Mouse (Mus musculus) embryo, embryonic 11.5 days (tissue): Measurements from ENCODE around the gene Rora.
A peak's percentile ranks its signal among the peaks of the same experiment; 100 is the strongest.
"Not testable (repeated sequence)": the region's sequence is repeated elsewhere in the genome, so short reads cannot be mapped to it uniquely, and the experiment has no call there.

Experiments used
- DNase-seq: peaks from one replicate; pipeline ENCODE4 v3.0.0-alpha.2; 2012; ENCODE audit warnings: low read depth, low spot score

Gene Rora

DNA sequence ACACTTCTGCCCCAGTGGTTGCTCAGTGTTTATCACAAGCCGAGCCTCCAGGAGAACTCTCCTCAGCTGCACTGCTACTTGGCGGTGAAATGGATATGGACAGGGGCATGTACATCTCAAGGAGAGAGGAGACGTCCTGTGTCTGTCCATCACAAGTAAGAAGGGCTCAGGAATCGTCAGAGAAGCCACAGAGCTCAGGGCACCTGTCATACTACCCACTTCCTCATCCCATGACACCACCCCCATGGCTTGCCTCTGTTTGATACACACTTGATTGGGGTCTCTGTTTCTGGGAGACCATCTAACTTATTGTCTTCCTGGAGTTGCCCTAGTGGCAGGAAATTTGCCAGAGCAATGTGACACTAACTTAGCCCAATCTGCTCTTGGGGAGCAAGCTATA, 433.3 kb downstream of the Rora start:
- DNase-seq, result no peak

DNA sequence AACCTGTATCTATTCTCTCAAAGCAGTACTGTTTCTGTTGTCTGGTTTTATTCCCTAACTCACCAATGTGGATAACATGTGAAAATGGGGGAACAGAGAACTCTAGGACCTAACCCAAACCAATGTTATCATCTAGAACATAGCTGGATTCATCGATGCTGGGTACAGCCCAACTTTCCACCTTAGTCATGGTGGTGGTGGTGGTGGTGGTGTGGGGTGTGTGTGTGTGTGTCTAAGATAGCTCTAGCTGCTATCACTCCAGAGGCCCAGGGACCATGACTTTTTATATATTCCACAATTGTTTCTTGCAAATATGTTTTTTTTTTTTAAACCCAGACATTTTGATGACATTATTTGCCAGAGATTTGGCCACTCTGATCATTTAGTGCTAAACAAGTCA, 433.7 kb downstream of the Rora start:
- DNase-seq, result no peak

DNA sequence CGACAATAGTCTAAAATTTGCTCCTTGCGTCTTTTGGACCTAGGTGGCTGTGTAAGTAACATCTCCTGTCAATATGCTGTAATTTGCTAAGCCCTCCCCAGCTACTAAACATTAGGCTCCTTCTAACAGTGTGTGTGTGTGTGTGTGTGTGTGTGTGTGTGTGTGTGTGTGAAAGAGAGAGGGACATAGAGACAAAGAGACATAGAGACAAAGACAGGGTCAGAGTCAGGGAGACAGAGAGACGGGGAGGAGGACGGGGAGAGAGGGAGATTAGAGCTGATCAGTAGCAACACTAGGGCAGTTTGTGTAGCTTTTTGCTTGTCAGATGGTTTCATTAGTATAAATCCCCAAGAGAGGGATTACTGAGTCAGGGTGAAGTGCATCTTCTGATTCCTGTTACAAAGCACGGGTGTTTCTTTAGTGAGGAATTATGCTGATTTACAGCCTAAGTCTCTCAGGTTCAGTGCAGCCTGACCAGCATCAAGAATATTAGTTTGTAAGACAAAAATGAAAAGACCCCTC, 437.2 kb downstream of the Rora start:
- no peak for DNase-seq

DNA sequence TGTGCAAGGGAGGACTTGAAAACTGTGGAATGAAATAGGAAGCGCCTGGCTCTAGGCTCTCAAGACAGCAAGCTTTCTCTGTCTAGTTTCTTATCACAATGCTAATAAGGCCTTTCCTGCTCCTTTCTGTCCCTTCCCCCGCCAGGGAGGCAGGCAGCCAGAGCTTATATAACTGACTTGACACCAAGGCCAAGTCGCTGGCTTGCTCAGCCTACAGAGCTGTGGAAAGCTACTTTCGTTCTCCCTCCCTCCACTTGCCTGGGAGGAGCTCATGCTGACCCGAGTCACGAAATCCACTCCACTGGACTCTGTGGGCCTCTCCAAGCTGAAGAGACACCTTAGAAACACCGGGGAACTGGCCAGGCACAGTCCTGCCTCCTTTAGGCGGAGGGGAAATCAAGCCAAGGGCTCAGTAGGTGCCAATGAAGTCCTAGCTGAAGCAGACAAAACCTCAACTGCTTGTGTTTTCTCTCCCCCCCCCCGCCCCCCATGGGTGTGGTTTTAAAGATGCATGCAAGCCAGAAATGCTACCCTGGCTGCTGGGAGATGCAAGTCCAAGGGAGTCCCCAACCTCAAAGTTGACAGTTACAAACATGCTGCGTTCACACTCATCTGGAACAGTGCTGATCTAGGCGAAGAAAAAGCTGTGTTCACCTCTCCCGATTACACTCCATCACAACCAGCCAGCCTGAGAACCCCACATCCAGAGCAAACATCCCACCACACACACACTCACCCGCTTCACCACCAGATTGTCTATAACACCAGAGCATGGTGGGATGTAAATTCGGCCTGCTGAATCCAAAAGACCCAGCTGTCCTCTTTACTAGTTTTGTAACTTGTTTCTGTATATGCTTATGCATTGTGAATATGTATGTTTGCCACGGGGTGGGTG, 438.8 kb downstream of the Rora start:
- DNase-seq, result no peak

DNA sequence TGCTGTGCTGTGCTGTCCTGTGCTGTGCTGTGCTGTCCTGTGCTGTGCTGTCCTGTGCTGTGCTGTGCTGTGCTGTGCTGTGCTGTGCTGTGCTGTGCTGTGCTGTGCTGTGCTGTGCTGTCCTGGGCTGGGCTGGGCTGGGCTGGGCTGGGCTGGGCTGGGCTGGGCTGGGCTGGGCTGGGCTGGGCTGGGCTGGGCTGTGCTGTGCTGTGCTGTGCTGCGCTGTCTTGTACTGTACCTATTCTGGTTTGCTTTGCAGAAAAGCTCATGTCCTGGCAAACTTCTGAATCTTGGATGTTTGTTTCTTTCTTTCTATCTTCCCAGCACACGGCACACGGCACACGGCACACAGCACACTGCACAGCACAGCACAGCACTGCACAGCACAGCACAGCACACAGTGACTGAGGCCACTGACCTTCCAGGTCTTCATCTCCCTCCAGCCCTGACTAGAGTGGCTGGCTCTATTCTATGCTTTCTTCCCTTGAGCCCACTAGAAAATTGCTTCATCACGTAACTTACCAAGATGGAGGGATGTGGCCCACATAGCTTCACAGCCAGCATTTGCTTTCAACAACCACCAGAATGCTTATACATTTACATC, 446.7 kb downstream of the Rora start:
- not testable (repeated sequence) for DNase-seq

DNA sequence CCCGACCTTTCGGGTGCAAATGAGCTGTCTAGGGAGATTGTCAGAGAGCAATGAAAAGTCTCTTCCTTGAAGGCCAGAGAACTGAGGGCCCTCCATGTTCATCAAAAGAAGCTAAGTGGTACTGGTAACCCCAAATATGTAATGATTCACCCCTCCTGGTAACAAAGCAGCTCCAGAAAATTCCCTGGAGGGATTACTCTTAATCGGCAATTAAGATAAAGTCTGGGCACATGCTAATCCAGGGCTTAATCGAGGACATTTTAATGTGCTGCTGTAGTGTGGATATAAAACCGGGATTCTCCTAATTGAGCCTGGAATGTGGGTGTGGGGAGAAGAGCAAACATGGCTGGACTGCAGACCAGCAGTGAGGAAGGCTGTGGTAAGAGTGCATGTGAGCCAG, 450.7 kb downstream of the Rora start:
- no peak for DNase-seq

DNA sequence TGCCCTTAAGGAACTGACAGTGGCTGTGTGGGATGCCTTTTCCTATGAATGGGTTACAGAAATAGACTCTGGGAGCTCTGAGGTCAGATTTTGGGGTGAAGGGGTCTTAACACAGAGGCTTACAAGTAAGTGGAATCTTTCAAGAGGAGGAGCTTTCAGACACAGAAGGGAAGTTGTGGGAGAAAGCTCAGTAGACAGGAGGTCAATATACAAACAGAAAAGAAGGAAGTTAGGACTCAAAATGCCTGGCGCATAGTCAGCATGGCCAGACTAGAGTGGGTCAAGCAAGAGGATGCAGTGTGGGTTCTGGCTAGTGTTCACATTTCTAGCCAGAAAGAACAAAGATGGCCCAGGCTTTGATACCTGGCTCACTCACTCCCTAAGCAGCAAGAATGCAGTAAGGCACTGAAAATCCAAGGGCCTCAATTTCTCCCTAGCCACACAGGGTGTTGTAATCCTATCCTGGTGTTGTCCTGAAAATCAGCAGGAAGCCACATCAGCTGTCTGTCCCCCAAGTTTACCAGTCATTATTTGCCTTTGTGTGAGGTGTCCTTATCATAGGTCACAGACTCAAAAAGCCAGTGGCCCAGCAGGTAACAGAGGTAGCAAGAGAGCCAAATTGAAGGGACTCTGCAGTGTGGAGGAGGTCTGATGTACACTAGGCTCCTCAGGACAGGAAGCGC, 456.2 kb downstream of the Rora start:
- no peak for DNase-seq

DNA sequence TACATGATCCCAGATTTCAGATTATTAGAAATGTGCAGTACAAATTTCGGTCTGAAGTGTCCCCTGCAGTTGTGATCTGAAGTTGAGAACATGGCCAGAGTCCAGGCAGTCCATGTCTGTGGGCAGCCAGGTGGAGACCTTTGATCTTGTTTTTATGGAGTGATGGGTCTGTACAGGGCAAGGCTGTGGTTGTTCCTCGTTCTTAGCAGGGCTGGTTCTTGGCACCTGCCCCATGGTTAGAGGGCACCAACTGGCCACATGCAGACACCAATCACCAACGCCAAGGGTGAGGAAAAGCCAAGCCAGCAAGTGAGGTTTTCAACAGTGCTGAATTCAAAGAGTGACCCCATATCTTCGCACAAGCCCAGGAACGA, 456.7 kb downstream of the Rora start:
- no peak for DNase-seq

DNA sequence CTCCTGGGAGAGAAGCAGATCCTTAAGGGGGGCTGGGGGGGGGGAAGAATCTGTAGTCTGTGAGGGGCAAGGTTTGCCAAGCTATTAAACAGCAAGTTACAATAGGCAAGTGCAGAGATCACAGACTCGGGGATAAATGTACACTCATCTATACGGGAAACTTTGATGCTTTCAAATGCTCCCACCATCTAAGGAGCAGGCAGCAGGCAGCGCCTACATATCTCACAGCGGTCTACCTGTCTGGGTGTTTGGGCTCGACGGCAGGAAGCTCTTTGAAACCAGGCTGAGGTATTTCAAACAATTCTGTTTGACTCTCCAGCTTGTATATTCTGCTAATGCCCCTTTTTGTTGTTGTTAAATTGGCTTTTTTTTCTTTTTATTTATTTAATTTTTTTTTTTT, 457.1 kb downstream of the Rora start:
- DNase-seq, result no peak

DNA sequence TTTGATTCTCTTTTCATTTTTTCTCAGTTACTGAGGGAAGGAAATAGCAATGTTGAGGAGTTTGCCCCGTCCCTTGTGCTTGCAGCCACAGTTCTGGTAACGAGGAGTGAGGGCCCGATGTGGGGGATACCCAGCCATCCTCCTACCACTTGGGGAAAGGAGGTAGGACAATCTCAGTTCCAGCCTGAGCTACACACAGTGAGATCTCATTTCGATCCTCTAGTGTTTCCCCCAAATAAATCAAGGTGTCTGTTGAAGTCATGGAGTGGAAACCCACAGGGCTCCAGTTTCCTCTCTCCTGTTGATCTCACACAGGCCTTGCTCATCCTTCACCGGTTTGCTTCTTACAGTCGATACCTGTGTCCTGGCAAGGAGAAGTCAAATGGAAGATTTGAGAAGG, 458.0 kb downstream of the Rora start:
- no peak for DNase-seq

DNA sequence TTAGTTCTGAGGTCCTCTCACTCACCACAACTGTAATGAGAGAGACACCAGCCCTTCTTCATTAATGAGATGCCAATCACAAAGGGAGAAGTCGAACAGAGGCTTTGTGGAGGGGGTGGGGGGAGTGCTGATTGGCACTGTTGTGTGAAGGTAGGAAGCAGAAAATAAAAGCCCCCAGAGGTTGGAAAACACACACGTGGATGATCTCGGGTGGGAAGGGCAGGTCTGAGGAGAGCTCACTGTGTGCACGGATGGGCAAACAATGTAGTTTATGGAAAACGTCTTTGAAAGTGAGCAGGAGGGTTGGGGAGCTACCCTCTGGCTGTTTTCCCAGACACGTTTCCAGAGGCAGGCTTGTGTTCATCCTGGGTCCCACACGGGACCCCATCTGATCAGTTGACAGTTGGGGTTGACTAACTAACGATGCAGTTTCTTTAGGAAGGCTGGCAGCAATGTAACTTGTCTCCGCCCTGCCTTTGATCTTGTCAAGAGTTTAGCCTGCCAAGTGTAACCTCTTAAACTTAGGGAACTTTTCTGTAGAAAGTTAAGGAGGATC, 460.9 kb downstream of the Rora start:
- DNase-seq, result no peak

DNA sequence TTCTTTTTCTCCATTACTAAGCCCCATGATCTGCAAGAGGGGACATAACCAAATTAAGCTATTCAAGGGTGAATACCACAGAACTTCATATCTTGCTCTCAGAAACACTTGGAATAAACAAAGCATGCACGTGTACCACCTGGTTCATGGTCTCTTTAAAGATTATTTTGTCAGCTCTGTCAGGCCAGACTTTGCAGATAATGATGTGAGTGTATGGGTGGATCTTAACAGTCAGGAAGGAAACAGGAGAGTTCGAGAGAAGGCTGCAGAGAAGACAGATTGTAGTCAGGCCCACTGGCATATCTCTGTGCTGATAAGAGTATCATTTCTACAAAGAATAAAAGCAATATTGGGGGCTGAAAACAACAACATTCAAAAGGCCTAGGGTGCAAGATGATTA, 463.2 kb downstream of the Rora start:
- no peak for DNase-seq

DNA sequence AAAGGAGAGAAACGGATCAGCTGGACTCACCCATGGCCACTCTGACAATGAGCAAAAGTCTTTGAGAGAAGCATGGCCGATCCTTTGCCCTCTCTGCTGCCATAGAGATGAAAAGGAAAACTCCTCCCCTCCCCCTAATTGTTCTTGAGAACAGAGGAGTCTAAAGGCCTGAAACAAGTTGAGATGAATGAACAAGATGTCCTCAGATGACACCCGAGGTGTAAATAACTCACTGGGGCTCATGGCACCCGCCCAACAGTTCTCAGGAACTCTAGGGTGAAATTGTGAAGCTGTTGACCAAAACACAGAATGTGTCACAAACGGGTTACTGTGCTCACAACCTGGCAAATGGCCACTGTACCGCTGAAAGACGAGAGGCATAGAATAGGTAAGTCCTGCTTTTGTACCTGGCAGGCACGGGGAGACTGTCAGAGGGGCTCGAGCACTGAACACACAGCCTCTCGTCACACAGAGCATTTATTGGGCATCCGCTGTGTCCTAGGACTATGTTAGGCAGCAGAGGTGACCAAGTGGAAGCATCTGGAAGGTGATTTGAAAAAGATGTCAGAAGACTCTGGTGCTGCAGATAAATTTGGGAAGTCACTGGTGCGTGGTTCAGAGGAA, 467.6 kb downstream of the Rora start:
- no peak for DNase-seq

DNA sequence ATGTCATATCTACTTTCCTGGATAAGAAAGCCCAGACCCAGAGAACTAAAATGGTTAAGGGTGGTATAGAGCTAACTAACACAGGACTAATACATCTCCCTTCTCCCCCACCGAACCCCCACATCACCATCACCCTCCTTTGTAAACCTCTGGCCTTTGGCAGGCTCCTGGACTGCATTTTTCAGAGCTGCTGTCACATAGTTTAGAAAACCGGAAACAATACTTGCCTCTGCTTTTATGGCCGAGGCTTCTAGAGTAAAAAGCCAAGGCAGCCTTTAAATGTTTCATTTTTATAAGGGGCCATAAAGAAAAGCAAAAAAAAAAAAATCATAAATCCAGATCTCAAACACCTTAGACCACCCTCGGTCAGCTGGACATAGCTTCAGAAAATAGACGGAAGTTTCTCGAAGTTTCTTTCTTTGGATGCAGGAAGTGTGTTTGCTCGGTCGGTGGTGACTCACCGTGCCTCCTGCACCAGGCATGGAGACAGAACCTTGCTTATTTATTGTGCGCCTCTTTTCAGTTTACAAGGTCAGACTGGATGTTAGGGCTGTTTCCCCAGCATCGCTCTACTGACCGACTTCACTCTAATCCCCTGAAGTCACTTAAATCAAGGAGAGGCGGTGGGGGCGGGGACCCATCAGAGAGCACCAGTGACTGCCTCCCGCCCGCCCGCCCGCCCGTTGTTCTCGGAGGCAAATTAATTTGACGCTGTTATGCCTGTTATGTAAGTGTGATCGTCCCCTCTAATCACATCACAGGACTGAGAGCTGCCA, 471.6 kb downstream of the Rora start:
- peak; percentile 22 for DNase-seq

DNA sequence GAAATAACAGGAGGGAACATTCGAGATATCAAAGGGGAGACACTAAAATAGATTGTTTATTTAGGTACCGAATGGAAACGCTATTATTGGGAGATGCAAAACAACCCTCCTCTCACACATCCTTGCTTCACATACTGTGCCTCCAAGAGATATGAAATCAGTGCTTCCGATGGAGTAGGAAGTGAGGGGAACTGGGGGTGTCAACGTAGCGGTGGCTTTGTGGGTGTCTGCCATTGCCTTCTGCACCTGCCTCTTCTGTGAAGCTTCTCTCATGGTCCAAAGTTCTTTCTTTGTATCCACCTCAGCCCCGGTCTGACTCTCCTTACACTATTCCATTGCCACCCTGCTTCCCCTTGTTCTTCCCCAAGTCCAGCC, 472.2 kb downstream of the Rora start:
- DNase-seq, result no peak

DNA sequence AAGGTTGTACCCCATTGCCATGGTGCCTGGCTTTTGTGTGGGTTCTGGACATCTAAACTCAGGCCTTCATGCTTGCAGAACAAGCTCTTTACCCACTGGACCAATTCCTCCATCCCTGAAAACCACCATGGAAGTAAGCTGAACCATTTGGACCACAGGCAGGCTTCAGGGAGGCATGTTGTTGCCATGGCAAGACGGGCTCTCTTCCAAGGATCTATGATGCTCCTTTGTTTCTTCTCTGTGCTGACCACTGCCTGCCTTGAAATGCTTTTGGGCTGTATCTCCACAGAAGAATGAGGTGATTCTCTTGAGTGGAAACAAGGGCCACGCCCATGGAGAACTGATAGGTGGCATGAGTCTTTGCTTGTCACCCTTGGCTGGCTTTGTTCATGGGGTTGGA, 473.0 kb downstream of the Rora start:
- DNase-seq, result no peak

DNA sequence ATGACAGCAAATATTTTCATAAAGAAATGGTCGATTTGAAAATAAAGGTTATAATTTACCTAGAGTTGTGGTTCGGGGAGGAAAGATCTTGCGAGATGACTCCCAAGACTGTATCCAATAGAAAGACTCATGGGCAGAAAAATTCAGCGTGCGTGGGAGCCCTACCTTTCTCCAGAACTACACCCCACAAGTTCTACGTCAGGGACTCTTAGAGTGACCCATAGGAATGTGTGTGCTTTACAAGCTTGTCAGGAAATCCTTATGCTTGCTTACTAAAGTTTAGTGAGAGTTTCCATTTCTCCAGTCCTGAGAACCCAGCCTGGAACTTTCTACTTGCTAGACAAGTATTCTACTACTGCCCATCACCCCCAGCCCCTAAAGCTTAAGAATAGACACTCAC, 474.7 kb downstream of the Rora start:
- DNase-seq, result no peak

DNA sequence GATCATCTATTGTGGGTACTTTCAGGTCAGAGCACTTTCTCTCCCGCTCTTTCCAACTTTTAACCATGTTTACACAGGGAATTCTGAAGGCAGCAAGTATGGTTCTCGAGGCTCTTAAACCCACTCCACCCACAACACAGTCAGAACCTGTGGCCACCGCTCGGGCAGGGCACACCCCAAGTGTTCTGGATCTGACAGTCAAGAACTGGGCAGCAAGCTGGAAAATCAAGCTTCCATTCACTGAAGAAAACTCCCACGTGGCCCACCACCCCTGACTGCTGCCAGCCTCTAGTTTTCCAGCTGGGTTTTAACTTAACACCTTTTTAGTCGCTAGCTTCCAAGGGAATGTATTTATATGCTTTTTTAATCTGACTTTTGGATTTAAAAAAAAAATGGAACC, 479.4 kb downstream of the Rora start:
- no peak for DNase-seq

DNA sequence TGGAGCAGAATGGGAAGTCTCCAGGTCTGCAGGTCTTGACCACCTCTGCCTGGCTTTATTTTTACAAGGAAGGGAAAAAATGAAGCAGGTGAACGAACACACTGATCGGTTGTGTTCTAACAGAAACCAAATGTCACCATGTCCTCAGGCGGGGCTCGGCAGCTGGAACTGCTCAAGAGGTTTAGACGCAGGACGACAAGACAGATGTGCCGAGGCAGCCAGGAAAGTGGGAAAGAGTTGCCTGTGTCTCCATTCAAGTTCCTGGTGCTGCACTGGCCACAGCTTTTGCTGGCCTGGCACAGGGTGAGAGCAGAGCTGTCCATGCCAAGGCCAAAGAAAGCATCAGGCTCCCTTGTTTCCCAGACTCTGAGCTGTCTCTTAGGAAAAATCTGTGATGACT, 480.1 kb downstream of the Rora start:
- DNase-seq, result peak; percentile 34

DNA sequence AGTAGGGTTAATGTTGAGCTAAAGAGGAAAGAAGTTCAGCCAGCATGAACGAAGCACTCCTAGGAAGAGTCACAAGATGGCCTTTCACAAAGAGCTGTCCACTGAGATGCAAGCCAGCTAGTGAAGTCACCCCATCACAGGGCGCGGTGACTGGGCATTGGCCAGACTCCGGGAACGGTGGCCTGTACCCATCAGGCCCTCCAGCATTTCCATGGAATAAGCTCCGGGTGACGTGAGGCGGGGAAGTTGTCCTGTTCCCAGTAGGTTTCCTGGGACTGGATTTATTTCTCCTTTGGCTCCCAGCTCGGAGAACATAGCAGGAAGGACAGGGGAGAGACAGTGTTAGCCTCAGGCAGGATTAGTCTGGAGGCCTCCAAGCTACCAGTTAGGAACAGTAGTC, 481.0 kb downstream of the Rora start:
- DNase-seq, result no peak

DNA sequence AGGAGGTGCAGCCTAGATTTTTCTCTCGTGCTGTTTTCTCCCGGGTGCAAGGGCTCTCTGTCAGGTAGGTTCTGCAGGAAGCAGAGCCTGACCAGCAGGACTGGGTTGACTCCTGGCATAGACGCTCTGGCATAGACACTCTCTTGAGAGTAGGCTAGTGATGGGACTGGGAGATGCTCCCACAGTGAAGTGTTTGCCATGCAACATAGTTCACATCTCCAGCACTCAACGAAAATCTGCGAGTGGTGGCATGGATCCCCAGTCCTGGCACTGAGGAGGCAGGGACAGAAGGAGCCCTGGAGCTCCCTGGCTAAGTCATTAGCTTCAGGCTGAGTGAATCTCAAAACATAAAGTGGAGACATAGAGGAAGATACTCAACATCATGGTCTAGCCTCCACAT, 483.2 kb downstream of the Rora start:
- no peak for DNase-seq
